ENCODE assay signal across 11 mouse cellular contexts in the genomic region with DNA sequence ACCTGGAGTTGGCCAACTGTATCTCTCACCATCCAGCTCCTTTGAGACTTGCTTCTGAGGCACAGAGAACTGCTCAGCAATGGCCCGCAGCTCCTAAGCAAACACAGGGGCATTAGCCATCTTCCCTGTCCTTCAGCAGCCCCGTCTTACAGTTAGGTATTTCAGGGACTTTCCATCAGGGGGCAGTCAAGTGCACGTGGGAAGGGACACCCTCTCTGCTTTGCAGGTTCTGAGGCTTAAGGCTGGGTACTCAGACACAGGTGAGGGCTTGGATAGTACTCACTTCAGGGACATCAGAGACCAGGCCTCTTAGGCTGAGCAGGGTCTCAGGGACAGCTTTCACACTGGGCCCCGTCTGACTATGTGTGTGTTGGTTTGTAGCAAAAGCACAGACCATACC. TPM values are rescaled to one million over a fixed set of nuclear protein-coding genes. Genes with fewer than 3 reads are reported as not detected.
DNase-seq lines count a peak whose midpoint lies in the region; ATAC-seq and TF ChIP-seq lines count a peak whose summit lies in the region.
"Had no signal": no experiment of that assay in that cellular context is flagged by ENCODE, and none has a peak within 500 bp of the region (broad histone marks: within the 10 kb centered on the region; RNA-seq: fewer than 3 reads in every experiment).

No protein-coding gene starts in this region.

- no peak overlapping the region for H3K9ac ChIP-seq in intestine, postnatal 0 days (ENCODE audit: low read depth, low read length)
- no peak overlapping the region for H3K9ac ChIP-seq in intestine, embryonic 16.5 days (ENCODE audit: low read depth, low read length)
- H3K9ac ChIP-seq: midbrain, embryonic 12.5 days had no signal

- ATAC-seq in intestine, postnatal 0 days, result no peak
- ATAC-seq in intestine, embryonic 16.5 days, result no peak
- ATAC-seq in inflammation-experienced regulatory T-cells, adult 6 months, result no peak
- no peak for ATAC-seq in monocyte, adult 5-6 weeks (replicated peaks; ENCODE audit: insufficient number of reproducible peaks, low FRiP score, low TSS enrichment, poor library complexity, severe bottlenecking)
- ATAC-seq: activated CD4-positive, CD25-positive, alpha-beta regulatory T cell, adult 4 months had no signal

- no peak overlapping the region for H3K27ac ChIP-seq in intestine, postnatal 0 days (ENCODE audit: low read depth, low read length)
- no peak overlapping the region for H3K27ac ChIP-seq in intestine, embryonic 16.5 days (ENCODE audit: low read length)
- H3K27ac ChIP-seq: midbrain, embryonic 12.5 days had no signal

- H3K4me3 ChIP-seq in intestine, postnatal 0 days (ENCODE audit: low read depth, low read length), result no peak overlapping the region
- H3K4me3 ChIP-seq in intestine, embryonic 16.5 days (ENCODE audit: low read length), result no peak overlapping the region
- H3K4me3 ChIP-seq: midbrain, embryonic 12.5 days had no signal

- peak; percentile 53 for DNase-seq in urinary bladder, postnatal 14 days (ENCODE audit: low spot score)
- no peak for DNase-seq in urinary bladder, adult 18-20 months (ENCODE audit: low spot score in 2 of 2)
- DNase-seq in cerebellum, postnatal 14 days, result peak; percentile 75 to 83
- DNase-seq in ovary, postnatal 10 days (ENCODE audit: low spot score), result no peak

- peaks cover 13% of the 10 kb centered on the region; the same call in 1 of the 2 replicates for H3K27me3 ChIP-seq in intestine, postnatal 0 days (replicated peaks; ENCODE audit: control insufficient read depth, insufficient read depth, low read length)
- H3K27me3 ChIP-seq in intestine, embryonic 16.5 days (replicated peaks; ENCODE audit: control insufficient read depth, insufficient read depth, low read length), result peaks cover 33% of the 10 kb centered on the region

- H3K4me2 ChIP-seq in intestine, postnatal 0 days (replicated peaks; ENCODE audit: low read depth), result no peak overlapping the region
- no peak overlapping the region for H3K4me2 ChIP-seq in intestine, embryonic 16.5 days (ENCODE audit: low read depth, low read length)
- H3K4me2 ChIP-seq: midbrain, embryonic 12.5 days had no signal

- no peaks in the 10 kb centered on the region for H3K4me1 ChIP-seq in intestine, postnatal 0 days (replicated peaks; ENCODE audit: control insufficient read depth, insufficient read depth, low read length)
- H3K4me1 ChIP-seq in intestine, embryonic 16.5 days (ENCODE audit: control insufficient read depth, insufficient read depth, low read length), result peaks cover 11% of the 10 kb centered on the region

- TF ChIP-seq CTCF in intestine, postnatal 0 days (IDR thresholded peaks at IDR 0.05; ENCODE audit: low read depth), result peak; percentile 65

- H3K36me3 ChIP-seq in intestine, postnatal 0 days (ENCODE audit: control insufficient read depth, insufficient read depth), result no peaks in the 10 kb centered on the region
- H3K36me3 ChIP-seq in intestine, embryonic 16.5 days (ENCODE audit: control insufficient read depth, insufficient read depth, low read length), result no peaks in the 10 kb centered on the region
- H3K36me3 ChIP-seq: midbrain, embryonic 12.5 days had no signal

- 31% methylated on average over 4 of the region's 4 CpGs for WGBS in intestine, postnatal 0 days
- WGBS in intestine, embryonic 16.5 days, result 30% methylated on average over 4 of the region's 4 CpGs

- no peaks in the 10 kb centered on the region for H3K9me3 ChIP-seq in intestine, postnatal 0 days (ENCODE audit: control insufficient read depth)
- H3K9me3 ChIP-seq in intestine, embryonic 16.5 days (ENCODE audit: control insufficient read depth, low read length), result no peaks in the 10 kb centered on the region
- H3K9me3 ChIP-seq: midbrain, embryonic 12.5 days had no signal

RNA-seq across cellular contexts. Expression of gene Prom2, which starts 1.8 kb away (rescaled TPM):
- 0.04 TPM in 1 of 2 replicates, not detected in the other for polyA plus RNA-seq in intestine, postnatal 0 days (2015; fragmentation: Nextera tagmentation; extraction: Ambion mirVana)
- polyA plus RNA-seq in intestine, embryonic 16.5 days (2015; fragmentation: Nextera tagmentation; extraction: Ambion mirVana), result 0.56 and 0.58 TPM in 2 replicates
- polyA plus RNA-seq in inflammation-experienced regulatory T-cells, adult 6 months (2017; shearing (Covaris generic)), result under 1 TPM in 1 of 3 experiments, not detected in 2; 0.10 TPM
- not detected in 3 replicates for total RNA-seq in monocyte, adult 5-6 weeks (2017)
- total RNA-seq: gastrocnemius, postnatal 4 days had no signal
- polyA plus RNA-seq: activated CD4-positive, CD25-positive, alpha-beta regulatory T cell, adult 4 months had no signal

RNA-seq across cellular contexts. Expression of gene Kcnip3, which starts 17.6 kb away (rescaled TPM):
- 1.8 TPM in 2 replicates for polyA plus RNA-seq in intestine, postnatal 0 days (2015; fragmentation: Nextera tagmentation; extraction: Ambion mirVana)
- 3.4 and 4.0 TPM in 2 replicates for polyA plus RNA-seq in intestine, embryonic 16.5 days (2015; fragmentation: Nextera tagmentation; extraction: Ambion mirVana)
- 1 to 10 TPM in 1 of 3 experiments, not detected in 2; 3.5 TPM for polyA plus RNA-seq in inflammation-experienced regulatory T-cells, adult 6 months (2017; shearing (Covaris generic))
- 3.9 to 25.7 TPM (median 6.4 TPM) in 3 replicates for total RNA-seq in monocyte, adult 5-6 weeks (2017)

RNA-seq across cellular contexts. Expression of gene Zfp661, which starts 47.4 kb away (rescaled TPM):
- polyA plus RNA-seq in intestine, postnatal 0 days (2015; fragmentation: Nextera tagmentation; extraction: Ambion mirVana), result 0.99 and 1.1 TPM in 2 replicates
- polyA plus RNA-seq in intestine, embryonic 16.5 days (2015; fragmentation: Nextera tagmentation; extraction: Ambion mirVana), result 2.7 and 3.0 TPM in 2 replicates
- polyA plus RNA-seq in inflammation-experienced regulatory T-cells, adult 6 months (2017; shearing (Covaris generic)), result 1 to 10 TPM in 2 of 3 experiments, under 1 TPM in 1; 0.92 to 3.0 (median 2.4) TPM
- 1.3 to 2.9 TPM (median 2.2 TPM) in 3 replicates for total RNA-seq in monocyte, adult 5-6 weeks (2017)

RNA-seq across cellular contexts. Expression of gene Mrps5, which starts 47.5 kb away (rescaled TPM):
- polyA plus RNA-seq in intestine, postnatal 0 days (2015; fragmentation: Nextera tagmentation; extraction: Ambion mirVana), result 65.9 and 71.0 TPM in 2 replicates
- 142 and 162 TPM in 2 replicates for polyA plus RNA-seq in intestine, embryonic 16.5 days (2015; fragmentation: Nextera tagmentation; extraction: Ambion mirVana)
- polyA plus RNA-seq in inflammation-experienced regulatory T-cells, adult 6 months (2017; shearing (Covaris generic)), result 100 to 1,000 TPM; 107 to 152 (median 144) TPM
- total RNA-seq in monocyte, adult 5-6 weeks (2017), result 29.1 to 59.9 TPM (median 46.1 TPM) in 3 replicates

Comparison
In these comparisons a context has a peak if more than half of its experiments do, and no peak if none do; other contexts are left out.
1. DNase-seq: peak in urinary bladder, postnatal 14 days (single experiment) and cerebellum, postnatal 14 days (2 of 2); none in urinary bladder, adult 18-20 months (0 of 2) and ovary, postnatal 10 days (single experiment).